ENCODE assay signal across 8 mouse cellular contexts in genomic region chr2:104034832-104035472, GRCm38 (mm10). TPM values are rescaled to one million over a fixed set of nuclear protein-coding genes. Genes with fewer than 3 reads are reported as not detected.
DNase-seq lines count a peak whose midpoint lies in the region; ATAC-seq and TF ChIP-seq lines count a peak whose summit lies in the region.

No protein-coding gene starts in this region.

- peak; percentile 71 for ATAC-seq in liver, postnatal 0 days
- ATAC-seq in monocyte, adult 5-6 weeks (replicated peaks; ENCODE audit: insufficient number of reproducible peaks, low FRiP score, low TSS enrichment, poor library complexity, severe bottlenecking) = no peak; the same call in 1 of the 2 replicates

- H3K27ac ChIP-seq in ES-E14 (ENCODE audit: insufficient read depth, low read depth, low read length, poor library complexity, severe bottlenecking) = no peak overlapping the region
- H3K27ac ChIP-seq in liver, postnatal 0 days (ENCODE audit: low read depth) = no peak overlapping the region

- H3K4me2 ChIP-seq in liver, postnatal 0 days (ENCODE audit: low read depth, low read length) = no peak overlapping the region

- DNase-seq in ES-E14 (ENCODE audit: low read depth, low spot score) = peak; percentile 71
- peak; percentile 81 for DNase-seq in adrenal gland, postnatal 14 days
- peak; percentile 72 for DNase-seq in embryo, embryonic 9.5 days (ENCODE audit: extremely low spot score)
- DNase-seq in heart, adult 8-10 months (ENCODE audit: low spot score) = peak; percentile 71
- DNase-seq in layer of hippocampus, adult 11-12 months (ENCODE audit: low spot score) = peak; percentile 79
- peak; percentile 78 for DNase-seq in liver, postnatal 0 days
- DNase-seq in retina, adult 2 months (ENCODE audit: low read depth, low spot score) = peak; percentile 45

- TF ChIP-seq EP300 in liver, postnatal 0 days (IDR thresholded peaks at IDR 0.05; ENCODE audit: low read depth) = 0 out of 2 replicates have a peak, but pooled peaks have one; percentile 20

- peaks cover 5% of the 10 kb centered on the region; the same call in 1 of the 2 replicates for H3K36me3 ChIP-seq in ES-E14 (ENCODE audit: control insufficient read depth, insufficient read depth, low read length, poor library complexity, severe bottlenecking)
- peaks cover 66% of the 10 kb centered on the region for H3K36me3 ChIP-seq in liver, postnatal 0 days (replicated peaks; ENCODE audit: insufficient read depth, low read length)

- H3K4me3 ChIP-seq in ES-E14 (ENCODE audit: insufficient read depth in 1 of 2, low read depth in 1 of 2, low read length in 2 of 2, poor library complexity in 1 of 2, severe bottlenecking in 1 of 2) = no peak overlapping the region
- no peak overlapping the region for H3K4me3 ChIP-seq in liver, postnatal 0 days (ENCODE audit: low read depth, low read length)

- no peaks in the 10 kb centered on the region for H3K9me3 ChIP-seq in ES-E14 (ENCODE audit: control insufficient read depth, insufficient read depth, low read depth, low read length)
- H3K9me3 ChIP-seq in liver, postnatal 0 days (ENCODE audit: low read length) = no peaks in the 10 kb centered on the region

- H3K9ac ChIP-seq in ES-E14 (ENCODE audit: insufficient read depth, low read depth, low read length, poor library complexity, severe bottlenecking) = no peak overlapping the region
- no peak overlapping the region for H3K9ac ChIP-seq in liver, postnatal 0 days (replicated peaks)

- H3K4me1 ChIP-seq in ES-E14 (ENCODE audit: control insufficient read depth in 2 of 2, insufficient read depth in 2 of 2, low read length in 2 of 2, poor library complexity in 1 of 2) = no peaks in the 10 kb centered on the region
- H3K4me1 ChIP-seq in liver, postnatal 0 days (ENCODE audit: insufficient read depth) = peaks cover 6% of the 10 kb centered on the region

- TF ChIP-seq CTCF in liver, postnatal 0 days (IDR thresholded peaks at IDR 0.05; ENCODE audit: low read depth) = peak; percentile 97

- 37% methylated on average over 3 of the region's 3 CpGs for WGBS in liver, postnatal 0 days (ENCODE audit: insufficient replicate concordance)

- in situ Hi-C loops in ES-E14 (cut with MboI; ENCODE audit: low sequenced_read_pairs in 2 of 2, unreplicated experiment in 2 of 2) = no loop called here

- no peaks in the 10 kb centered on the region for H3K27me3 ChIP-seq in liver, postnatal 0 days (ENCODE audit: insufficient read depth, low read length)

TF ChIP-seq in ES-E14, 5 proteins besides CTCF, POLR2A, EP300 and RAD21:
- no peak for TF ChIP-seq CHD2 (IDR thresholded peaks at IDR 0.05; ENCODE audit: low read depth, low read length)
- TF ChIP-seq HCFC1 (IDR thresholded peaks at IDR 0.05; ENCODE audit: borderline replicate concordance, insufficient read depth, low read length) = no peak
- peak; percentile 76; the same call in 1 of the 2 replicates for TF ChIP-seq ZC3H11A (IDR thresholded peaks at IDR 0.05; ENCODE audit: borderline replicate concordance, low read depth, low read length)

RNA-seq across cellular contexts. Expression of gene 4931422A03Rik, which starts 6.8 kb away (rescaled TPM):
- 0.54 and 1.4 TPM in 2 replicates for total RNA-seq in ES-E14 (2012; rRNA removed)
- total RNA-seq in adrenal gland, postnatal 14 days (2021) = not detected in 2 replicates
- total RNA-seq in heart, adult 8-10 months (2022) = not detected
- 1.0 and 1.5 TPM in 2 replicates for polyA plus RNA-seq in liver, postnatal 0 days (2015; fragmentation: Nextera tagmentation; extraction: Ambion mirVana)
- not detected in 3 replicates for total RNA-seq in monocyte, adult 5-6 weeks (2017)

RNA-seq across cellular contexts. Expression of gene Fbxo3, which starts 7.4 kb away (rescaled TPM):
- 13.6 and 13.9 TPM in 2 replicates for total RNA-seq in ES-E14 (2012; rRNA removed)
- 76.7 and 79.6 TPM in 2 replicates for total RNA-seq in adrenal gland, postnatal 14 days (2021)
- total RNA-seq in heart, adult 8-10 months (2022) = 10 to 100 TPM; 51.5 to 57.2 (median 52.1) TPM
- polyA plus RNA-seq in liver, postnatal 0 days (2015; fragmentation: Nextera tagmentation; extraction: Ambion mirVana) = 41.6 and 41.9 TPM in 2 replicates
- total RNA-seq in monocyte, adult 5-6 weeks (2017) = 38.1 to 50.3 TPM (median 42.5 TPM) in 3 replicates

RNA-seq across cellular contexts. Expression of gene Gm10912, which starts 30.7 kb away (rescaled TPM):
- not detected in 2 replicates for total RNA-seq in ES-E14 (2012; rRNA removed)
- 0.59 TPM in 1 of 2 replicates, not detected in the other for total RNA-seq in adrenal gland, postnatal 14 days (2021)
- total RNA-seq in heart, adult 8-10 months (2022) = under 1 TPM in 2 of 4 experiments, not detected in 2; 0.20 to 0.41 TPM
- 0.11 TPM in 1 of 2 replicates, not detected in the other for polyA plus RNA-seq in liver, postnatal 0 days (2015; fragmentation: Nextera tagmentation; extraction: Ambion mirVana)
- total RNA-seq in monocyte, adult 5-6 weeks (2017) = 0.87 TPM in 1 of 3 replicates, not detected in the others

RNA-seq across cellular contexts. Expression of gene Gm10799, which starts 33.4 kb away (rescaled TPM):
- not detected in 2 replicates for total RNA-seq in ES-E14 (2012; rRNA removed)
- total RNA-seq in adrenal gland, postnatal 14 days (2021) = not detected in 2 replicates
- total RNA-seq in heart, adult 8-10 months (2022) = not detected
- polyA plus RNA-seq in liver, postnatal 0 days (2015; fragmentation: Nextera tagmentation; extraction: Ambion mirVana) = not detected in 2 replicates
- total RNA-seq in monocyte, adult 5-6 weeks (2017) = not detected in 3 replicates

RNA-seq across cellular contexts. Expression of gene Cd59b, which starts 34.7 kb away (rescaled TPM):
- 2.4 and 3.5 TPM in 2 replicates for total RNA-seq in ES-E14 (2012; rRNA removed)
- total RNA-seq in adrenal gland, postnatal 14 days (2021) = 4.4 and 4.6 TPM in 2 replicates
- total RNA-seq in heart, adult 8-10 months (2022) = 1 to 10 TPM; 2.3 to 4.7 (median 3.4) TPM
- polyA plus RNA-seq in liver, postnatal 0 days (2015; fragmentation: Nextera tagmentation; extraction: Ambion mirVana) = 4.4 and 4.5 TPM in 2 replicates
- total RNA-seq in monocyte, adult 5-6 weeks (2017) = 2.6 to 7.2 TPM in 2 of 3 replicates, not detected in the other
